Mouse (Mus musculus): ENCODE results near the gene Rcvrn. TPM values are rescaled to one million over a fixed set of nuclear protein-coding genes. Genes with fewer than 3 reads are reported as not detected.

The Rcvrn gene
- polyA plus RNA-seq, 1 experiment from 2014 or later: not detected

- Histone ChIP-seq H3K9ac (no peak overlapping the region), H3K4me3 (no peak overlapping the region), H3K27me3 (no peaks in the 10 kb centered on the region), H3K4me2 (no peak overlapping the region), H3K36me3 (ENCODE audit: poor library complexity, severe bottlenecking) (no peaks in the 10 kb centered on the region), H3K27ac (no peak overlapping the region), H3K4me1 (no peaks in the 10 kb centered on the region), H3K9me3 (replicated peaks) (no peaks in the 10 kb centered on the region)
- no peak for ATAC-seq
- 93% methylated on average over 2 of the region's 2 CpGs for WGBS
Measured at GRCm38 (mm10) chr11:67731056-67731455, 35.9 kb downstream of the Rcvrn start.

DNA sequence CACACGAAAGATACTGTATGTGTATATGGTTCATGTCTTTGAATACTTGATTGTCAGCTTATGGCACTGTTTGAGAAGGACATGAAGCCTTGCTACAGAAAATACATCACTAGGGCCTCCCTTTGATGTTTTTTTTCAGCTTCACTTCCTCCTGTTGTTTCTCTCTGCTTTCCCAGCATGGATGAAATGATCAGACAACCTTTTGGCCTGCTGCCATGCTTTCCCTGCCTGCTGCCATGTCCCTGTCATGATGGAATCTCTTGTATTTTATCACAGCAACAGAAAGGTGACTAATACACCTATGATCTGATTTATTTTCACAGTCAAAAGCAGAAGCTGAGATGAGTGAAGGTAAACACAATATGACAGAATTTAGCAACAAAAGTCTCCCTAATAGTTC, 38.6 kb downstream of the Rcvrn start:
- Histone ChIP-seq H3K9me3 (replicated peaks) (no peaks in the 10 kb centered on the region), H3K27me3 (no peaks in the 10 kb centered on the region), H3K27ac (no peak overlapping the region), H3K4me3 (no peak overlapping the region), H3K9ac (no peak overlapping the region), H3K4me1 (no peaks in the 10 kb centered on the region), H3K4me2 (no peak overlapping the region), H3K36me3 (ENCODE audit: poor library complexity, severe bottlenecking) (no peaks in the 10 kb centered on the region)
- 71% methylated on average over 1 of the region's 1 CpGs for WGBS
- ATAC-seq: no peak

DNA sequence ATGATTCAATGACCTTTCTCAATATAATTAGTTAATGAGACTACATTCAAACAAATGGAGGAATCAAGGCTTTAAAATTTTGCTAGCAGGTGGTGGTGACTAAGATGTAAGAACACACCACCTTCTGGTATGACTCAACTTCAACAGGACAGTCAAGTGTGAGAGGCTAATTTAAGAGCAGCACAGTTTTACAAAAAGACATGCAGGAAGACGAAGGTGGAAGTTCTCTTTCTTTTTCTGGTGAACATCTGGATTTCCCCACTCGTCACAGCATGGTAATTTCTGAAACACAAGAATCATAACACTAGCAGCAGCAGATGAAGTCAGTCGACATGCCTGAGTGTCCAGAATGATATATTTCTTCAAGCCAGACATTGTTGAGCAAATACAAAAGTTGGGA, 39.5 kb downstream of the Rcvrn start:
- ATAC-seq: no peak
- WGBS: 79% methylated on average over 3 of the region's 3 CpGs
- no peak overlapping the region for H3K4me3 ChIP-seq
- H3K27ac ChIP-seq: no peak overlapping the region
- no peaks in the 10 kb centered on the region for H3K9me3 ChIP-seq (replicated peaks)
- H3K9ac ChIP-seq: no peak overlapping the region
- no peaks in the 10 kb centered on the region for H3K36me3 ChIP-seq (ENCODE audit: poor library complexity, severe bottlenecking)
- H3K4me1 ChIP-seq: no peaks in the 10 kb centered on the region
- no peak overlapping the region for H3K4me2 ChIP-seq
- H3K27me3 ChIP-seq: no peaks in the 10 kb centered on the region

- H3K9me3 ChIP-seq (replicated peaks): no peaks in the 10 kb centered on the region
- no peak overlapping the region for H3K4me3 ChIP-seq
- ATAC-seq: no peak
- H3K27ac ChIP-seq: no peak overlapping the region
- H3K27me3 ChIP-seq: no peaks in the 10 kb centered on the region
- no peak overlapping the region for H3K9ac ChIP-seq
- no peak overlapping the region for H3K4me2 ChIP-seq
- H3K4me1 ChIP-seq: no peaks in the 10 kb centered on the region
- no peaks in the 10 kb centered on the region for H3K36me3 ChIP-seq (ENCODE audit: poor library complexity, severe bottlenecking)
- 85% methylated on average over 6 of the region's 6 CpGs for WGBS
Measured at GRCm38 (mm10) chr11:67738345-67738744, 43.2 kb downstream of the Rcvrn start.

- H3K4me2 ChIP-seq: no peak overlapping the region
- H3K27ac ChIP-seq: no peak overlapping the region
- ATAC-seq: no peak
- WGBS: 91% methylated on average over 5 of the region's 5 CpGs
- no peak overlapping the region for H3K9ac ChIP-seq
- H3K4me3 ChIP-seq: no peak overlapping the region
- H3K27me3 ChIP-seq: no peaks in the 10 kb centered on the region
- H3K9me3 ChIP-seq (replicated peaks): no peaks in the 10 kb centered on the region
- no peaks in the 10 kb centered on the region for H3K36me3 ChIP-seq (ENCODE audit: poor library complexity, severe bottlenecking)
- H3K4me1 ChIP-seq: no peaks in the 10 kb centered on the region
Measured at GRCm38 (mm10) chr11:67738846-67739490, 43.8 kb downstream of the Rcvrn start.

DNA sequence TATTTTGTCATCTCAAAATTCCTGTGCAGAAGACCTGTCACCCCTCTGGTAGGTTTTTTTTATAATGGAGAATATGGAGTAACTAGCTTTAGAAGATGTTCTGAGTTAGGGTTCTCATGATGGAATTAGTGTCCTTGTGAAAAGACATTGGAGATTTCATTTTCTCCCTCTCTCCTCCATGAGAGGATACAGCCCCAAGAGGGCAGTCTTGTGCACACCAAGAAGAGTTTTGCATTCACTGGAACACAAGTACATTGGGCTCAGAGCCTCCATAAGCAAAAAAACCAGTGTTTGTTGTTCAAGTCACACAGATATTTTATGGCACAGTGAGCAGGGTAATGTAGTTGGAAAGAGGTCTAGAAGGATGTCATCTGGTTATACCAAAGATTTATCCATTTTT, 46.4 kb downstream of the Rcvrn start:
- Histone ChIP-seq H3K27ac (no peak overlapping the region), H3K36me3 (ENCODE audit: poor library complexity, severe bottlenecking) (no peaks in the 10 kb centered on the region)
- ATAC-seq: no peak

More for the DNA sequence above, 46.4 kb downstream of the Rcvrn start:
- Histone ChIP-seq H3K9ac (no peak overlapping the region), H3K4me3 (no peak overlapping the region), H3K27me3 (no peaks in the 10 kb centered on the region), H3K9me3 (replicated peaks) (no peaks in the 10 kb centered on the region), H3K4me1 (no peaks in the 10 kb centered on the region), H3K4me2 (no peak overlapping the region)

Other genes with a start within 250 kb of the Rcvrn start
- 18.3 and 21.4 TPM in 2 replicates for gene Gas7, start 239.9 kb upstream of the Rcvrn start, polyA plus RNA-seq (2015; fragmentation: Nextera tagmentation; extraction: Ambion mirVana)
- gene Glp2r, start 75.8 kb downstream of the Rcvrn start, polyA plus RNA-seq (2015; fragmentation: Nextera tagmentation; extraction: Ambion mirVana): 0.05 TPM in 1 of 2 replicates, not detected in the other
- not detected in 2 replicates for gene Gsg1l2, start 79.3 kb downstream of the Rcvrn start, polyA plus RNA-seq (2015; fragmentation: Nextera tagmentation; extraction: Ambion mirVana)
- not detected in 2 replicates for gene Dhrs7c, start 102.9 kb downstream of the Rcvrn start, polyA plus RNA-seq (2015; fragmentation: Nextera tagmentation; extraction: Ambion mirVana)
- 0.37 and 0.39 TPM in 2 replicates for gene Usp43, start 226.8 kb downstream of the Rcvrn start, polyA plus RNA-seq (2015; fragmentation: Nextera tagmentation; extraction: Ambion mirVana)